Mouse (Mus musculus): Measurements from ENCODE around the gene Trpm5. TPM values are rescaled to one million over a fixed set of nuclear protein-coding genes. Genes with fewer than 3 reads are reported as not detected.

Gene Trpm5
- polyA plus RNA-seq, 1 experiment: 0.03 TPM

GRCm38 (mm10) chr7:143062704-143063103, 31.7 kb downstream of the Trpm5 start:
- Histone ChIP-seq H3K4me1 (ENCODE audit: control insufficient read depth, insufficient read depth, low read length) (peaks cover 5% of the 10 kb centered on the region), H3K27me3 (replicated peaks; ENCODE audit: control insufficient read depth, insufficient read depth, low read length) (no peaks in the 10 kb centered on the region), H3K27ac (ENCODE audit: insufficient read depth, low read depth, low read length) (no peak overlapping the region), H3K4me3 (ENCODE audit: insufficient read depth, low read depth, low read length) (no peak overlapping the region), H3K36me3 (ENCODE audit: control insufficient read depth, insufficient read depth, low read length) (peaks cover 3% of the 10 kb centered on the region)
- 62% methylated on average over 2 of the region's 2 CpGs for WGBS
- DNase-seq: peak; percentile 38
- no peak for TF ChIP-seq POLR2A (IDR thresholded peaks at IDR 0.05; ENCODE audit: low read depth, low read length)
- no peak for TF ChIP-seq CTCF (conservative IDR thresholded peaks at IDR 0.05; ENCODE audit: insufficient read depth, insufficient read length, low read depth, low read length)

GRCm38 (mm10) chr7:143059202-143059870, 35.1 kb downstream of the Trpm5 start:
- TF ChIP-seq POLR2A (IDR thresholded peaks at IDR 0.05; ENCODE audit: low read depth, low read length): no peak
- Histone ChIP-seq H3K4me1 (ENCODE audit: control insufficient read depth, insufficient read depth, low read length) (peaks cover 34% of the 10 kb centered on the region), H3K36me3 (ENCODE audit: control insufficient read depth, insufficient read depth, low read length) (peaks cover 1% of the 10 kb centered on the region), H3K27ac (ENCODE audit: insufficient read depth, low read depth, low read length) (peak overlapping the region; percentile 49), H3K27me3 (replicated peaks; ENCODE audit: control insufficient read depth, insufficient read depth, low read length) (no peaks in the 10 kb centered on the region), H3K4me3 (ENCODE audit: insufficient read depth, low read depth, low read length) (no peak overlapping the region)
- WGBS: 35% methylated on average over 5 of the region's 5 CpGs
- peak; percentile 50 for DNase-seq

GRCm38 (mm10) chr7:143058221-143058697, 36.2 kb downstream of the Trpm5 start:
- Histone ChIP-seq H3K27ac (ENCODE audit: insufficient read depth, low read depth, low read length) (peak overlapping the region; percentile 77), H3K27me3 (replicated peaks; ENCODE audit: control insufficient read depth, insufficient read depth, low read length) (no peaks in the 10 kb centered on the region), H3K4me3 (ENCODE audit: insufficient read depth, low read depth, low read length) (no peak overlapping the region), H3K36me3 (ENCODE audit: control insufficient read depth, insufficient read depth, low read length) (peaks cover 1% of the 10 kb centered on the region; the same call in 1 of the 2 replicates), H3K4me1 (ENCODE audit: control insufficient read depth, insufficient read depth, low read length) (peaks cover 41% of the 10 kb centered on the region)
- TF ChIP-seq POLR2A (IDR thresholded peaks at IDR 0.05; ENCODE audit: low read depth, low read length) (no peak), CTCF (conservative IDR thresholded peaks at IDR 0.05; ENCODE audit: insufficient read depth, insufficient read length, low read depth, low read length) (no peak)
- 50% methylated on average over 5 of the region's 5 CpGs for WGBS
- peak; percentile 82 for DNase-seq

DNA sequence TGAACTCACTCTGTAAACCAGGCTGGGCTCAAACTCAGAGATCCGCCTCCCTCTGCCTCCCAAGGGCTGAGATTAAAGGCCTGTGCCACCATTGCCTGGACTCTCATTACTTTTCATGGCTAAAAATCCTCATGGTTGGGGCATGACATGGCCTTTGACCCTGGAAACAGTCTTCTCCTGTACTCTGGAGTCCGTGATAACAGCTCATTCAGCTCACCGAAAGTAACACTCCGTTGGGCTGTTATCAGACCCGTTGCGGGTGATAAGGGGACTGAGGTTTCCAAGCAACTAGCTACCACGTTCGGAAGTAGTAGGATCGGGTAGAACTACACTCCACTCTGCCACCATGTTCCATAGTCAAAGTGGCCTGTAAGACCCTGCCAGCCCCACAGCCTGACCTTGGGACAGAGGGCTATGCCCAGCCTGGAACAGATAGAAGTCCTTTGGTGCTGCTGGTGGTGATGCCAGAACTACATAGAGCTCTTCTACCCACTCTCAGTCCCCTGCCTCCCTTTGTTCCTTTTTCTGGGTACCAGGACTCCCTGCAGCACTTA, 36.7 kb downstream of the Trpm5 start:
- DNase-seq: no peak
- no peaks in the 10 kb centered on the region; the same call in 1 of the 2 replicates for H3K36me3 ChIP-seq (ENCODE audit: control insufficient read depth, insufficient read depth, low read length)
- H3K27ac ChIP-seq (ENCODE audit: insufficient read depth, low read depth, low read length): peak overlapping the region; percentile 77
- WGBS: 58% methylated on average over 9 of the region's 9 CpGs
- H3K27me3 ChIP-seq (replicated peaks; ENCODE audit: control insufficient read depth, insufficient read depth, low read length): no peaks in the 10 kb centered on the region
- peaks cover 41% of the 10 kb centered on the region for H3K4me1 ChIP-seq (ENCODE audit: control insufficient read depth, insufficient read depth, low read length)
- no peak for TF ChIP-seq CTCF (conservative IDR thresholded peaks at IDR 0.05; ENCODE audit: insufficient read depth, insufficient read length, low read depth, low read length)
- H3K4me3 ChIP-seq (ENCODE audit: insufficient read depth, low read depth, low read length): no peak overlapping the region

GRCm38 (mm10) chr7:143057023-143057422, 37.4 kb downstream of the Trpm5 start:
- 58% methylated on average over 5 of the region's 5 CpGs for WGBS
- Histone ChIP-seq H3K4me3 (ENCODE audit: insufficient read depth, low read depth, low read length) (no peak overlapping the region), H3K4me1 (ENCODE audit: control insufficient read depth, insufficient read depth, low read length) (peaks cover 41% of the 10 kb centered on the region), H3K27ac (ENCODE audit: insufficient read depth, low read depth, low read length) (peak overlapping the region; percentile 77; the same call in 1 of the 2 replicates), H3K27me3 (replicated peaks; ENCODE audit: control insufficient read depth, insufficient read depth, low read length) (no peaks in the 10 kb centered on the region), H3K36me3 (ENCODE audit: control insufficient read depth, insufficient read depth, low read length) (no peaks in the 10 kb centered on the region)
- TF ChIP-seq CTCF (conservative IDR thresholded peaks at IDR 0.05; ENCODE audit: insufficient read depth, insufficient read length, low read depth, low read length): no peak
- TF ChIP-seq POLR2A (IDR thresholded peaks at IDR 0.05; ENCODE audit: low read depth, low read length): no peak
- no peak for DNase-seq

DNA sequence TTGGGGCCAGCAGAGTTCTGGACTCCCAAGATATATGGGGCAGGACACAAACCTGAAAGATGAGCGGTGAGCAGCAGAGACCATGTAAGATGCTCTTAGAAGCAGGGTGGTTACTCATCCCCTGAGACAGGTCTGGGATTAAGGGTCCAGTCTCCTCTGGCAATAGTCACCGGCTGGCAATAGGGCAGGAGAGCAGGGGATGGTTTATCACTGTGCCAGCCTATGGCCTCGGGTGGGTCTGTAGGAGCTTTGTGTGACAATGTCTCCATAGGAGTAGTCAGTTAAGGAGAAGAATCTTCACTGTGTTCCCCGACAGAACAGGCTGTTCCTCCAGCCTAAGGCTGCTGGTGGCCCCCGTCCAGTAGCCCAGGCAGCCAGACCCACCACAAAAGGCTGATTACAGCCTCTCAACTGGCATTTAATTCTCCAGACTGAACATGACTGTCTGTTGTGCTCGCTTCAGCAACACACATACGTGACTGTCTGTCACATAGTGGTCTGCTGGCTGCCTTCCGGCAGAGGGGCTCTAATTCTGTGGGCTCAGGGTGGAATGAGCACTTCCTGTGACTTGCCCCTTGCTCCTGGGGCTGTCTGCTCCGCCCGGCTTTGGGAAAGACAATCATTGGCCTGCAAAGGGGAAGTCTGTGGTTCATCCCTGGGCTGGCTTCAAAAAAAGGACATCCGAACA, 38.8 kb downstream of the Trpm5 start:
- no peaks in the 10 kb centered on the region for H3K27me3 ChIP-seq (replicated peaks; ENCODE audit: control insufficient read depth, insufficient read depth, low read length)
- H3K36me3 ChIP-seq (ENCODE audit: control insufficient read depth, insufficient read depth, low read length): no peaks in the 10 kb centered on the region
- peak overlapping the region; percentile 22 for H3K4me3 ChIP-seq (ENCODE audit: insufficient read depth, low read depth, low read length)
- H3K27ac ChIP-seq (ENCODE audit: insufficient read depth, low read depth, low read length): peak overlapping the region; percentile 5
- peaks cover 46% of the 10 kb centered on the region for H3K4me1 ChIP-seq (ENCODE audit: control insufficient read depth, insufficient read depth, low read length)
- 57% methylated on average over 11 of the region's 11 CpGs for WGBS
- DNase-seq: peak; percentile 37
- TF ChIP-seq POLR2A (IDR thresholded peaks at IDR 0.05; ENCODE audit: low read depth, low read length) (no peak), CTCF (conservative IDR thresholded peaks at IDR 0.05; ENCODE audit: insufficient read depth, insufficient read length, low read depth, low read length) (no peak)

- WGBS: 48% methylated on average over 3 of the region's 3 CpGs
Observed at GRCm38 (mm10) chr7:143055001-143055400, 39.4 kb downstream of the Trpm5 start.

More at GRCm38 (mm10) chr7:143055001-143055400, 39.4 kb downstream of the Trpm5 start:
- Histone ChIP-seq H3K27ac (ENCODE audit: insufficient read depth, low read depth, low read length) (peak overlapping the region; percentile 61), H3K4me3 (ENCODE audit: insufficient read depth, low read depth, low read length) (peak overlapping the region; percentile 91), H3K27me3 (replicated peaks; ENCODE audit: control insufficient read depth, insufficient read depth, low read length) (no peaks in the 10 kb centered on the region), H3K4me1 (ENCODE audit: control insufficient read depth, insufficient read depth, low read length) (peaks cover 52% of the 10 kb centered on the region), H3K36me3 (ENCODE audit: control insufficient read depth, insufficient read depth, low read length) (no peaks in the 10 kb centered on the region)
- DNase-seq: no peak
- TF ChIP-seq CTCF (conservative IDR thresholded peaks at IDR 0.05; ENCODE audit: insufficient read depth, insufficient read length, low read depth, low read length) (no peak), POLR2A (IDR thresholded peaks at IDR 0.05; ENCODE audit: low read depth, low read length) (no peak)

Measured in kidney, adult 2 months (tissue).